Mouse (Mus musculus): Measurements from ENCODE around the gene Gm20604. TPM values are rescaled to one million over a fixed set of nuclear protein-coding genes. Genes with fewer than 3 reads are reported as not detected.
A peak's percentile ranks its signal among the peaks of the same experiment; 100 is the strongest.

The Gm20604 gene
- total RNA-seq, 2 experiments from 2014 or later: 18.1 to 20.3 TPM

- intact Hi-C loops (cut with DNase I): no loop called here
- no peak for DNase-seq (ENCODE audit: extremely low spot score in 1 of 2, low spot score in 2 of 2)
- Histone ChIP-seq H3K4me3 (no peak overlapping the region), H3K27ac (no peak overlapping the region)
- TF ChIP-seq CTCF (IDR thresholded peaks at IDR 0.05): no peak
Observed at GRCm38 (mm10) chr12:102761668-102762067, 3.2 kb upstream of the Gm20604 start.

GRCm38 (mm10) chr12:102758936-102759335 is 464 bp upstream of the Gm20604 start:
- H3K4me3 ChIP-seq: peak overlapping the region; percentile 94
- H3K27ac ChIP-seq: peak overlapping the region; percentile 41; the same call in 1 of the 2 replicates
- TF ChIP-seq CTCF (IDR thresholded peaks at IDR 0.05): no peak
- DNase-seq (ENCODE audit: extremely low spot score in 1 of 2, low spot score in 2 of 2): no peak
- intact Hi-C loops (cut with DNase I): loop anchor here (10.0 kb wide), 1 partner anchor 306 kb away; no protein-coding TSS in a partner anchor

- peak within 1 kb of the TSS; percentile 94 for H3K4me3 ChIP-seq
- intact Hi-C loops (cut with DNase I): loop anchor here (10.0 kb wide), 1 partner anchor 307 kb away; no protein-coding TSS in a partner anchor
- TF ChIP-seq CTCF (IDR thresholded peaks at IDR 0.05): peak; percentile 53
- peak within 1 kb of the TSS; percentile 87 for H3K27ac ChIP-seq
- peak; percentile 95 to 96 for DNase-seq (ENCODE audit: extremely low spot score in 1 of 2, low spot score in 2 of 2)
Observed at GRCm38 (mm10) chr12:102757689-102758402, 626 bp downstream of the Gm20604 start, which contains the start of the genes Gm28051, Gon7 and Ubr7. Gene Gm28051, minus strand, starts transcription at chr12:102757765. Gene Gon7, minus strand, starts transcription at chr12:102757803. Gene Ubr7, plus strand, starts transcription at chr12:102757967.

GRCm38 (mm10) chr12:102757055-102757688 is 1.3 kb downstream of the Gm20604 start:
- no peak for TF ChIP-seq CTCF (IDR thresholded peaks at IDR 0.05)
- intact Hi-C loops (cut with DNase I): loop anchor here (10.0 kb wide), 1 partner anchor 308 kb away; no protein-coding TSS in a partner anchor
- Histone ChIP-seq H3K27ac (peak overlapping the region; percentile 72), H3K4me3 (peak overlapping the region; percentile 94)
- no peak for DNase-seq (ENCODE audit: extremely low spot score in 1 of 2, low spot score in 2 of 2)

GRCm38 (mm10) chr12:102756304-102756703 is 2.2 kb downstream of the Gm20604 start:
- Histone ChIP-seq H3K27ac (no peak overlapping the region), H3K4me3 (no peak overlapping the region; the same call in 1 of the 2 replicates)
- peak; percentile 41 for TF ChIP-seq CTCF (IDR thresholded peaks at IDR 0.05)
- intact Hi-C loops (cut with DNase I): loop anchor here (10.0 kb wide), 1 partner anchor 308 kb away; no protein-coding TSS in a partner anchor
- no peak for DNase-seq (ENCODE audit: extremely low spot score in 1 of 2, low spot score in 2 of 2)

- DNase-seq (ENCODE audit: extremely low spot score in 1 of 2, low spot score in 2 of 2): no peak
- intact Hi-C loops (cut with DNase I): no loop called here
Observed at GRCm38 (mm10) chr12:102748256-102748655, 10.2 kb downstream of the Gm20604 start.

GRCm38 (mm10) chr12:102744839-102745238 is 13.6 kb downstream of the Gm20604 start:
- TF ChIP-seq CTCF (IDR thresholded peaks at IDR 0.05): no peak; the same call in 1 of the 2 replicates
- no peak for DNase-seq (ENCODE audit: extremely low spot score in 1 of 2, low spot score in 2 of 2)
- intact Hi-C loops (cut with DNase I): no loop called here
- H3K27ac ChIP-seq: no peak overlapping the region
- peak overlapping the region; percentile 62 for H3K4me3 ChIP-seq

More at GRCm38 (mm10) chr12:102748256-102748655, 10.2 kb downstream of the Gm20604 start:
- Histone ChIP-seq H3K4me3 (no peak overlapping the region), H3K27ac (no peak overlapping the region)
- no peak for TF ChIP-seq CTCF (IDR thresholded peaks at IDR 0.05)

GRCm38 (mm10) chr12:102743589-102744574 is 14.6 kb downstream of the Gm20604 start, which contains the start of the genes Moap1 and Tmem251:
Gene Moap1, minus strand, starts transcription at chr12:102743661.
Gene Tmem251, plus strand, starts transcription at chr12:102743762.
- peak; percentile 16; the same call in 1 of the 2 replicates for TF ChIP-seq CTCF (IDR thresholded peaks at IDR 0.05)
- peak; percentile 89 to 90 for DNase-seq (ENCODE audit: extremely low spot score in 1 of 2, low spot score in 2 of 2)
- peak within 1 kb of the TSS; percentile 88 for H3K27ac ChIP-seq
- peak within 1 kb of the TSS; percentile 62 for H3K4me3 ChIP-seq
- intact Hi-C loops (cut with DNase I): no loop called here

GRCm38 (mm10) chr12:102743036-102743588 is 15.4 kb downstream of the Gm20604 start:
- no peak for DNase-seq (ENCODE audit: extremely low spot score in 1 of 2, low spot score in 2 of 2)
- intact Hi-C loops (cut with DNase I): no loop called here
- TF ChIP-seq CTCF (IDR thresholded peaks at IDR 0.05): no peak

GRCm38 (mm10) chr12:102742056-102742455 is 16.4 kb downstream of the Gm20604 start:
- no peak for TF ChIP-seq CTCF (IDR thresholded peaks at IDR 0.05)
- DNase-seq (ENCODE audit: extremely low spot score in 1 of 2, low spot score in 2 of 2): no peak
- intact Hi-C loops (cut with DNase I): no loop called here
- Histone ChIP-seq H3K4me3 (peak overlapping the region; percentile 62), H3K27ac (no peak overlapping the region; the same call in 1 of the 2 replicates)

More at GRCm38 (mm10) chr12:102743036-102743588, 15.4 kb downstream of the Gm20604 start:
- H3K27ac ChIP-seq: peak overlapping the region; percentile 88
- peak overlapping the region; percentile 62 for H3K4me3 ChIP-seq
